Mouse (Mus musculus) kidney, adult 11 months (tissue): ENCODE data around the gene Nhs.
"Not testable (repeated sequence)": the region's sequence is repeated elsewhere in the genome, so short reads cannot be mapped to it uniquely, and the experiment has no call there.

Source experiments
- DNase-seq: peaks from one replicate; pipeline ENCODE4 v3.0.0; 2022

Gene Nhs

GRCm38 (mm10) chrX:161925973-161926682, 233.4 kb downstream of the Nhs start:
- no peak for DNase-seq

- no peak for DNase-seq
Observed at GRCm38 (mm10) chrX:161922655-161923054, 236.9 kb downstream of the Nhs start.

- DNase-seq = no peak
Observed at GRCm38 (mm10) chrX:161921581-161921980, 237.9 kb downstream of the Nhs start.

- DNase-seq = peak; percentile 32
Observed at GRCm38 (mm10) chrX:161909963-161910362, 249.6 kb downstream of the Nhs start.

- DNase-seq = no peak
Observed at GRCm38 (mm10) chrX:161908652-161909403, 250.7 kb downstream of the Nhs start.

GRCm38 (mm10) chrX:161907595-161908592, 251.6 kb downstream of the Nhs start:
- no peak for DNase-seq

GRCm38 (mm10) chrX:161894442-161894841, 265.1 kb downstream of the Nhs start:
- no peak for DNase-seq

GRCm38 (mm10) chrX:161883661-161884060, 275.9 kb downstream of the Nhs start:
- no peak for DNase-seq

GRCm38 (mm10) chrX:161877123-161877522, 282.4 kb downstream of the Nhs start:
- no peak for DNase-seq

- DNase-seq = no peak
Observed at GRCm38 (mm10) chrX:161873511-161873910, 286.0 kb downstream of the Nhs start.

- DNase-seq = no peak
Observed at GRCm38 (mm10) chrX:161871306-161871705, 288.2 kb downstream of the Nhs start.

GRCm38 (mm10) chrX:161855630-161856029, 303.9 kb downstream of the Nhs start:
- no peak for DNase-seq

- DNase-seq = no peak
Observed at GRCm38 (mm10) chrX:161853626-161854312, 305.8 kb downstream of the Nhs start.

- not testable (repeated sequence) for DNase-seq
Observed at GRCm38 (mm10) chrX:161826186-161826585, 333.3 kb downstream of the Nhs start.

- no peak for DNase-seq
Observed at GRCm38 (mm10) chrX:161790182-161790581, 369.3 kb downstream of the Nhs start.
